Mouse (Mus musculus) fibroblast of lung, adult 2 months (primary cell): ENCODE results near the gene Cdh6.

Experiments used
- DNase-seq: peaks from one replicate; pipeline ENCODE4 v3.0.0-alpha.2; 2011; ENCODE audit warnings: low read depth

Gene Cdh6

DNA sequence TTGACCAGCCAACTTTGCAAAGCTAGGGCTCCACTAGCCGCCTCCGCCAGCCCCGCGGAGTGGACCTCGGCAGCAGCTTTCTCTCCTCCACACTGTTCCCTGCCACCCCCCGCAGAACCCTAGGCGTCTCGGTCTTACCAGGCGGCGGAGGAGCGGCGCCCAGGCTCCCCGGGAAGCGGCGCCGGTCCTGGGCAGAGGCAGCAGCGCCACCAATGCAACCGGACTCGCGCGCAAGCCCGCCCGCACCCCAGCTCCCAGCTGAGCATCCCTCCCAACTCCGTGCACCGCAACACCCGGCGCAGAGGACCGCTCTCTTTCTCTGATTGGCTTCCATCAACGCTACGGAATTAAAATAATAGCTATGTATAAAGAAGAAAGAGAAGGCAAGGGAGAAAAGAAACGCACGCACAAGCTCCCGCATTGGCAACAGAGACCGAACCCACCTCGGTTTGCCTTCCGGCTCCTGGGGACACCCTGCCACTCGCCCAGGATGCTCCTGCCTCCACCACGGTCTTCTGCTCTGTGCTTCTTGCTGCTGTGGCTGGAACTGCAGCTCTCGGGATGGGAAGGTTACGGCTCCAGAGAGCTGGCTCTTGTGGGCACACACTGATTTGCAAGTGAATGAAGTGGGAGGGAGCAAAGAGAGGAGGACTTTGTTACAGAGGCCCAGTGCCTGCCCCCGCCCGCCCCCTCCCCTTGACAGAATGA is at the start of gene Cdh6:
Gene Cdh6 (minus strand): TSS at position 605 of the 708 bp plus-strand sequence.
- DNase-seq = no peak

DNA sequence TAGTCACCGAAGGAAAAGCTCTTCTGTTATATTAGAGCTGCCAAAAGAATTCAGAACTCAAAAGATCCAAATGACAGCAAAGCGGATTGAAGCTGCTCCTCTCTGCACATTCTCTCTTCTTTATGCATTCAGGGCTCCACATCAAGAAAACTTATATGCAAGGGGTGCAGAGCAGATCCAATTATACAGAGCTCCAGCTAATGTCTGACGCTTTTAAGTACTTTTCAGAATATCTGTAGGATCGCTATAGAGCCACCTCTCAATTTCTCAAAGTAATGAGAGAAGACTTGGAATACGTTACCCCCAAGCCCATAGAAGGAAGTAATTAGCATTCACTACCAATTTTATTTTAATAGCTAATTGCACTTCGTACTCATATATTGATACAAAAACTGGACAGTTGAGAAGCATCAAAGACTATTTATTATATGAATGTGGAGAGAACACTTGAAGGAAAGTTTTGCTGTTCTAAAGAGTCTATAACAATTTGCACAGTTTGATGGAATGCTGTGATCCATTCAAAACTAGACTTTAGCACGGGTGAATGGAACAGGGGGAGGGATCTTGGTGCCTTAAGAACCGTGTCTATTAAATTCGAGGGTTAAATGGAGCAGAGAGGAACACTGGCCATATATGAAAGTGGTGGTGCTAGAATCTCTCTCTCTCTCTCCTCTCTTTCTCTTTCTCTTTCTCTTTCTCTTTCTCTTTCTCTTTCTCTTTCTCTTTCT is 46.4 kb upstream of the Cdh6 start:
- no peak for DNase-seq

DNA sequence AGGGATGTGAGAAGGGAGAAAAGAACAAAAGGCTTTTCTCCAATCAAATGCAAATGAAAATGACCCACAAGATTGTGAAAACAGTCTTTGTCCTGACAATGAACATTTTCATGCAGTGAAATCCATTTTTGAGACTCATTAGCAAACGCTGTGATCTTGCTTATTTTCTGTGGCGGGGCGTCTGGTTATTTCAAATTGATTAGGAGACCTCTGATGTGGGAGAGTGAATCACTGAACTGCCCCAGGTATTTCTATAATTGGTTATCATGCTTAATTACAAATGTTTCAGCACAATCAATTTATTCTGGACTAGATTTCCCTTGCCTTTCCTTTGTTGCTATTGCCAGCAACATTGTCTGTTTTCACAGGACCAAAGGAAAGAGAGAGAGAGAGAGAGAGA is 44.3 kb upstream of the Cdh6 start:
- no peak for DNase-seq

DNA sequence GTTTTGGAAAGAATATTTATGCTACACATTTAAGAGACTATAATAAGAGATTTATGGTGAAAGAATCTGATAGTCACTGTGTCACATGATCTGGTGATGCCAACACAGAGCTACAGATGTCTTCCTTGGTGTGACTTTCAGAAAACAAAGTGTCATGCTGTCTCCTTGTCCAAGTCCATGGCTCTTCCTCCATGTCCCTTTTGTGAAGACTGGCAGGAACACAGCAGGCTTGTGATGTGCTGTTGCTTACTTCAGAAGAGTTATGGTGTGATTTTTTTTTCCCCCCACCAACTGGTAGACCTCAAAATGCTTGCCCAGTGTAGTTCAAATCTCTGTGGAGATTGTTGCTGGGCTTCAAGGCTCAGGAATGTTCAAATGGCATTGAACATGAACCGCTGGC is 43.7 kb upstream of the Cdh6 start:
- no peak for DNase-seq

DNA sequence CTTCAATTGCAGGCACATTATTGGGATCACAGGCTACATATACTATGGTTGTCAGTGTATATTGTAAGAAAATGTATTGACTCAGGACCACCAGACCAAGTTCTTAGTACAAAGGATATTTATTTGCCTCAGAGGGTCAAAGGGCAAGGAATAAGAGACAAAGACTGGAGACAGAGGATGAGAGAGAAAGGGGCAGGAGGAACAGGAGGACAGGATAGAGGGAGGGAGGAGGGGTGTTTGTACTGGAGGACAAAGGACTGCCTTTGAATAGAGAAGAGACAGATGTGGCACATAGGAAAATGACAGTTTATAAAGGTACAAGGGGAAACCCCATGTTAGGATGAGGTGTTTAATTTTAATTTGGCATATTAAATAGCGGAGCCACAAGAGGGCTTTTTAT is 39.5 kb upstream of the Cdh6 start:
- no peak for DNase-seq

DNA sequence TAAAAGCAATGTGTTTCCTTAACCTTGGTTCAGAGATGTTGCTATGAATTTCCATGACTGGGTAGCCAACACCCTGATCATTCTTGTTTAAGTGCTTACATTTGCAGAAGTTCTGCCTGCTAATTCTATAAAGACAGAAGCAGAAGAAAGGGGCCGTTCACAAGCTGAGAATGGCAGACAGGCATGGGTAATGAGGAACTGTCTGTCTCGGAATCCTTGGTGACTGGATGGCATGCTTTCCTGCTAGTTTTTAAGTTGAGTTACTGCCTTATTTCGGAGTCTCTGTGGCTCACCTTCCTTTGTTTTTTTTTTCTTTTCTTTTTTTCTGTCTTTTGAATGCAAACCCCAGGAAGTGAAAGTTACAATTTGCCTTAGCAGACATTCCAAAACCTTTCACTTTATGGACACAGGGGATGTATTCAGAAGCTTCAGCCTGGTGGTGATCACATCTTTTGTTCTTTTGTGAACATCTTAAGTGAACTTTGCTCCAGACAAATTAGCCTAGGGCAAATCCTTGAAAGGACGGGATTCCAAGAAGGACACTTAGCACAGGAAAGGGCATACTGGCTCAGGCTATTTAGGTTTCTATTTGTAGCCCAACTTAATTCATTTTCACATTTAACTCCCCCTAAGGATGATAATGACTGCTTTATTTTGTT is 38.7 kb upstream of the Cdh6 start:
- no peak for DNase-seq

DNA sequence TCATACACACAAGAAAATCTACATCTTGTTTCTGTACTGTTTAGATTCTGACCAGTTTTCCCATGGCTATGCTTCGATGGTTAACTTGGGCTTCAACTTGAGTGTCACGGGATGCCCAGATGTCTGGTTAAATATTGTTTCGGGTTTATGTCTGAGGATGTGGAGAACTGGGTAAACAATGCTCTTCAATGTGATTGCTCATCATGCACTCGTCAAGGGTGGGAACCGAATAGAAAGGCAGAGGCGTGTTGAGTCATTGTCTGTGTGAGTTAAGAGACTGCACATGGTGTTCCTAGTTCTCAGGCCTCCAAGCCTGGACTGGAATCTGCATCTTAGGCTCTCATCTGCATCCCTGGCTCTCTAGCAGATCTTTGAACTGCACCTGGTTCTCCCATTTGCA is 36.7 kb upstream of the Cdh6 start:
- DNase-seq = no peak

DNA sequence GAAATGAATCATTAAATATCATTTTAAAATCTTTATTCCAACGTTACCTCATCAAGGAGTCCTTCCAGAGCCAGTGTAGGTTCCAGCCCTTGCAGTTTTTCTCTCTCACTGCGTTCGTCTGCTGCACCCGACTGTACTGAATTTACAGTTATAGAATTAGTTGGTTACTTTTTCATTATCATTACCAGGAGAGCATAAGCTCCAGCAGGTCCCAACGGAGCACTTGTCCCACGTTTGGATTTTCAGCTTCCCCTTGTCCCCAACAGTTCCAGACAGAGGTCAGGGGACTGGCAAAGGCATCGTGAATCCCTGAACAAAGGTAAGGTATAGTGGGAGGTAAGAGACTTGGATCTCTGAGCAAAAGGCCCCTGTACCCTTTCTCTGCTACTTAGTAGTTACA is 35.2 kb upstream of the Cdh6 start:
- DNase-seq = no peak

DNA sequence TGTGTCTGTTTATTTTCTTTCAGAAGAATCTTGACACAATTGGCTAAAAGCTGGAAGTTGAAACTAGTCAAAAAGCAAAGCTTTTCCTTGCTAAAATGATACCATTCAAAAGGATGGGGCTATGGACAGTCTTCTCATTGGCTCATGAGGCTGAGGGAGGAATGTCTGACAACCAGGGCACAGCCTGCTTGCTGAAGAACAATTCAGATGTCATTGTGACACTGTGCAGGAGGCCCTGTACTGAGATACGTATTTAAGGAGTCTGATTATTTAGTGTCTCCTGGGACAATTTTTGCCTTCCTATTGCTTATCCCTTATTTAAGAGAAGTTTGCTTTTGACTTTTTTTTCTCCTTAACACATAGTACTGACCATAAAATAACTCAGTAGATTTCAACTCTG is 22.8 kb upstream of the Cdh6 start:
- DNase-seq = no peak

DNA sequence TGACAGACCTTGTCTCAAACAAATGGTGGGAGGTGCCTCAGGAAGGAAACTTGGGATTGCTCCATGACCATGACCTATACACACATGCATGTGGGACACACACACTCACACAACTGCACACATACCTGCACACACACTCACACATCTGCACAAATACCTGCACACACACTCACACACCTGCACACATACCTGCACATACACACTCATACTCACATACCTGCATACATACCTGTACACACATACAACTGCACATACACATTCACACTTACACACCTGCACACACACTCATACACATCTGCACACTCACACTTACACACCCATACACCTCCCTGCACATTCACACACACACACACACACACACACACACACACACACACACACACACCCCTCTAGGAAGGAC is 20.6 kb upstream of the Cdh6 start:
- no peak for DNase-seq

DNA sequence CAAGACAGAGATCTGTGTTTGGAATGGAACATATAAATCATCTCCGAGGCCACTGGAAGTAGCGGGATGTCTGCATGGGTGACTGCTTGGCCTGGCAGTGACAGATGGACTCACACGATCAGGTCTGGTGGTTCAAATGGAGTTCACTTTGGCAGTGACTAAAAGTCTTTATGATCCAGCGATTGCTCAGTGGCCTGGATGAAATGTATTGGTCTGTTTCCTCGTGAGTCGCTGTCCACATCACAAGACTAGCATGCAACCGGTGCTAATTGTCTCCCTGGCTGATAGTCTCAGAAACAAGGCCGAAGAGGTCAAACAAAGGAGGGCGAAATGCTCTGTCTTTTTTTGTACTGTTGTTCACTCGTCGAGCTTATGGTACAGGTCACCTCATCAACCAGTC is 19.6 kb upstream of the Cdh6 start:
- DNase-seq = no peak

DNA sequence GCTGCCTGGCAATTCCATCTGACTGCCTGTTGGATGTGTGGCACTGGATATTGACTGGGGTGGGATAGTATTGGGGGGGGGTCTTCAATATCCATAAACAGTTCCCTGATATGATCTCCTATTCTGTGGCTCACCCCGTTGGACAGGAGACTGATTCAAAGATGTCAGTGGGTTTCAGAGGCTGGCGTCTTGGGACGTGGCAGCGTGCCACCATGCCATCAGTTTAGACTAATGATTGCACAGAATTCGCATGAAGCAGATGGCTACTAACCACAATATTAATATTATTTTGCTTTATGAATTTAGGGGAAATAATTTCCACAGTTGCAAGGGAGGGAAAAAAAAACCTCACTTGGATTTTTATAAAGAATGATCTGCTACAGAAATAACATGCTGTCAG is 10.2 kb upstream of the Cdh6 start:
- no peak for DNase-seq

DNA sequence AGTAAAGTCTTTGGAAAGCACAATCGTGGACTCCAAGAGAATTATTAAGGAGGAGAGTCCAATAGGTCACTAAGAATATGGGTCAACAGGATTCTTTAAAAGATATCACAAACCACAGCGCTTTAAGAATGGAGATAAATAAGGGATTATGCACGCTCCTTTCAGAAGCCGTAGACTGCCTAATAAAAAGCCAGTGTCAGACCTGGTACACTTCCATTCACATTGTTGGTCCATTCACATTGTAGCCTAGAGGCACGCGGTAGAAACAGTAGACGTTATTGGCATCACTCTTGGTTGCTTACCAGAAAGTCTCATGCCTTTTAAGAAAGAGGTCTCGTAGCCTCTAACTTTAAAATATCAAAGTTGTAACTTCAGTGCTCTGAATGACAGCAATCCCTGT is 8.0 kb upstream of the Cdh6 start:
- no peak for DNase-seq

DNA sequence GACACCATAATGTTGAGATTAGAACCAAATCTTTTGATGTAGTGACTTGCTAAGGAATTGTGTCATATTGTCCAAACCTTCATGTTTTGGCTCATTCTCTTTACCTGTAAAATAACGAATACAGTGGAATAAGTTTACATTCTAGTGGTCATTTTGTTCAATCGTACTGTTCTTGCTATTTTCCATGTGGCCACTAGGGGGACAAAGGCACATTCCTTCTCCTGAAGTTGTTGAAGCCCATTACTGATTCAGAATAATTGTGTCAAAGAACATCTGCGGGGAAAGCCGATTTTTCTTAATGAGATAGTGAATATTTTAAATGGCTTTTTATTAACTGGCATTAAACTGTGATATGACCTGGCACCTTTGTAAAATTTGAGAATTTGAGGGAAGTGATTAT is 7.5 kb upstream of the Cdh6 start:
- DNase-seq = no peak

DNA sequence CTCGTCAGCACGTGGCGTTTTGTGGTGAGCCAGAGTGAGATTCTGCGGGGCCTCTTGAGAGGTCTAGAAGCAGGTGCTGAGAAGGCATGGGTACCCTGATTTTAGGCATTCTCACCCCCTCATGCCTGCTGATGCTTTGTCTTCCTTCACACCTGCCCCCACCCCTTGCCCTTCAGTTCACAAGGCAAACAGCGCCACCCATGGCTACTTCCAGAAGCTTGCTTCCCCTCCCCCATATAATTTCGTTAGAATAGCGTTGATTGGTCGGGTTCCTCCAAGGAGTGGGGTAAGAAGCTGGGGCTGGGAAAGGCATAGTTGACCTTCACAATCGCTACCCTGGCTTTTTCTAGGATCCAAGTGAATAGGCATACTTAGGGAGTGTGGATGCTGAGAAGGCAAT is 2.5 kb upstream of the Cdh6 start:
- DNase-seq = no peak

DNA sequence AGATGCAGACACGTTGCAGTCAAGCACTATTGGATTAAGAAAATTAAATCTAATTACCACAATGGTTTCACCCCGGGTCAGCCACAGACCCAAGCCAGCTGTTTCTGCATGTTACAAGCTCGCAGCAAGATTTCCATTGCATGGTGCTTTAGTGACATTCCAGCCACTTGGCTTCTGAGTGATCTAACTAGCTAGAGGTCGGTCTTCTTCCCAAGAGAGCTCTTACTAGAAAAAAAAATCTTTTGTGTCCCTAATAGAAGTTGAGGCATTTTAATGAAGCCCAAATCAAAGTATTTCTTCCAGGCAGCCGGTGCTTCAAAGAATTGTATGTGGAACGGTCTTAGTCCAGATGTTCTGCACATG is 1.1 kb upstream of the Cdh6 start:
- DNase-seq = no peak

DNA sequence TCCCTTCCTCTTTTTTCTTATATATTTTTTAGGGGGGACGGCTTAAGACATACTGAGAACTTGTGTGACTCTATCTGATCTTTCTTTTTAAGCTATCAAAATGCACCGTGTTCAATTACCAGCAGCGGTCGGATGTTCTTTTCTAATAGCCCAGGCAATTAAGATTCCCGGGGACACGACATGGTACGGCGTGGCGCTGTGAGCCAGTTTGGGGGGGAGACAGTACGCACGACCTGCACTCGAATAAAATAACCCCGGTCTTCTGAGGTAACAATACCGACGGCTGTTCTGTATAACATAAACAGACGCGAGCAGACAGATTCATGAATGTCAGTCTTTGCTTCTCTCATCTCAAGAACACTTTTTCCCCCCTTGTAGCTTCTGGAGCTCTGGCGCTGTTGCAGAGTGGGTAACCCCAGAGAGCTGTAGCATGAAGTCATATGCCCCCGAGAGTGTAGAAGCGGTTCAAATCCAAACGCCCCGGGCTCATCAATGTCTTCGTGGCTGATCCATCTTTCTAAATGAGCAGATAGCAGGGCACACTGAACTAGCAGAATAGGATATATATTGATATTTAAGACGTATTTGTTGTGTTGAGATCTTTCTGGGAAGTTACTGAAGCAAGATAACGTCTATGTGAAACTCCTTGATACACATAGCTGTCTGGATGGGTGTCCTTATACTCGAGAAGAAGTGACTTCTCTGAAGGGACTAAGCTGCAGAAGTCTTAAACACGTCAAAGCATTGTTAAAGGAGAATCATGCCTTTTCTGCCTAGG is 554 bp upstream of the Cdh6 start:
- DNase-seq = no peak

DNA sequence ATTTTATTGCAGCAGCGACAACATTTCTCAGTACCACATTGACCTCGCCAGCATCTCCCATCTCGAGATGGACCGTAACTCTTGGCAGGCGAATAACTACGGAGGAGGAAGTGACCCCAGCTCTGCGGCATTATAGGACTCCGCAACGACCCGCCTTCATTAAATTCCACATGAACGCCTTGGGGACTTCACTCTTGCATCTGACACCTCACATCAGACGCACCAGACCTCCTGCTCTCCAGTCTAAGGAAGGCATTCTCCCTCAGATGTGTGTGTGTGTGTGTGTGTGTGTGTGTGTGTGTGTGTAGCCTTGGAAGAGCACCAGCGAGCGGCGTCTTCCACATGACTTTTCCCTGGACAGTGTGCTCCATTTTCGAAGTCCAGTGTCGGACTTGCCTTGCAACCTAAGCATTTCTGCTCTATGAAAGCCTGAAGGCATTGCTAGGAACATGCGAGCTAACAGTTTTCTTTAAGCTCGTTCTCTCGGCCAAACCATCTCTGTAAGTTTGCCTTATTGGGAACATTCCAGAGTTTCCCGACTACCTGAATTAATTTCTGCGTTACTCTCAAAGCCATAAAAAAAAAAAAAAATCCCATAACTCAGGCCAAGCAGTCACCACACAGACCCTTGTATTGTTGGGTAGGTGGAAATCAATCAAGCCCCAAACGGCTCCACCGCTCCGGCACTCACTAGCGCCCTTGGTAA is 957 bp downstream of the Cdh6 start:
- no peak for DNase-seq

DNA sequence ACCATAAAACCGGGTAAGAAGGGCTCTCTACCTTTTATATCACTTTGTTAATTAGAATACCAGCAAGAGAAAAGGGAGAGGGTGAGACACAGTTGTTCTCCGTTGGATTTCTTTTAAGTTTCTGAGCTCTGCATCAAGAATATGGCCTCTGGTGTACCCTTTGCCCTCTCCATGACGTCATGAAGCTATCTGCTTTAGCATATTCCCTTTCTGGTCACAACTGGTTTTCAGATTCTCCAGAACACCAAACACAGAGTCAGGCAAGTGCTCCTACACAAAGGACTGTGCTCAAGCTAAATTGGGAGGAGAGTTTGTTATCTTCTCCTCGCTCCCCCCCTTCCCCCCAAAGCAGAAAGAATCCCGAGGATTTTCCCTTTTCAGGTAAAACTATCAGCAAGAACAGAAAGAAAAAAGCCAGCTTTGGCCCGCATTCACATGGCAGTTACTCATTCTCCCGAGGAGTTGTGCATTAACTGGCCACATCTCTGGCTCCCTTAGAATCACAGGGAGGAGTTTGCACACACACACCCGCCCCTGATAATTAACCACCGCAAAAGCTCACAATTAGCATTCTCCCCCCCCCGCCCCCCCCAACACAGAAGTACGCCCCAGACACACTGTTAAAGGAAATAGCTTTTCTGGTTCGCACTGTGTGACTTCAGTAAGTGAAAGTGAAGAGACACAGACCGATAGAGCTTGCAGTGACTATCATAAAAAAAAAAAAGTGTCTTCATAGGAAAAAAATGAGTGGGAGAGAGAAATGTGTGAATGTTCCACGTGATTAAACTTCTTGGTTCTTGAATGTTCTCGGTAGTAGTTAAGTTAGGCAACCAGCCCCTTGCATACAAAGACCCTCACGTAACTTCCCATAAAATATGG is 1.8 kb downstream of the Cdh6 start:
- no peak for DNase-seq

DNA sequence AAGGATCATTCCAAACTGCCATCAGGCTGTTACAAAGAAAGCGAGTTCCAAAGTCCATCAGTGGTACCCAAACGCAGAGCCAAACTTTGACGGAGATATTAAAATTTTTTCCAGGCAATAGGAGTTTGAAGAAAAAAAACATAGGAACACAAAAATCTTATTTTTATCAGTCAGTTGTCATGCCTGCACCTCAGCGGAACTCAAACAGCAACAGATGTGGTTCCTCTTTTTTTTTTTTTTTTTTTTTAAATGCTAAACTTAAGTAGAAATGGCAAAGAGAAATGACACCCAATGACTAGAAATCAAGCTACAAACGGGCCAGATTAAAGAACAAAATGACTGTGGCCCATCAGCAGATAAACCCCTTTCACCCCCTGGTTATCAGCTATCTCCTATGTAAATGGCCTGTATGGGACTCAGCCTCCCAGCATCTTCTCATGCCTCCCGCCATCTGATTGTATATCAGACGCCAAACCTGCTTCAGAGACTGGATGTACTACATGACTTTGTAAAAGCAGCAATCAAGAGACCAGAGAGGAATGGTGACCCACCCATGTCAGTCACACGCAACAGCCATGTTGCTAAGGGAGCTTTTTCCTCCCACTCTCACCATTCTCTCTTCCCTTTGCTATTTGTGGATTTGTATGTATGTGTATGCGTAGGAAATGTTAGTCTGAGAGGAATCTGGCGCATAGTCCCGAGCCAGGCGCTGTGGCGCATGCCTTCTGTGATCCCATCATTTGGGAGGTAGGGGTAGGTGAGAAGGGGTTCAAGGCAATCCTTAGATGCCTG is 8.2 kb downstream of the Cdh6 start:
- no peak for DNase-seq
